Mouse (Mus musculus) ovary, postnatal 14 days (tissue): Measurements from ENCODE around the gene Anapc13.
A peak's percentile ranks its signal among the peaks of the same experiment; 100 is the strongest.

ENCODE experiments used
- DNase-seq: peaks from one replicate; pipeline ENCODE4 v3.0.0; 2022; ENCODE audit warnings: low spot score

Gene Anapc13

DNA sequence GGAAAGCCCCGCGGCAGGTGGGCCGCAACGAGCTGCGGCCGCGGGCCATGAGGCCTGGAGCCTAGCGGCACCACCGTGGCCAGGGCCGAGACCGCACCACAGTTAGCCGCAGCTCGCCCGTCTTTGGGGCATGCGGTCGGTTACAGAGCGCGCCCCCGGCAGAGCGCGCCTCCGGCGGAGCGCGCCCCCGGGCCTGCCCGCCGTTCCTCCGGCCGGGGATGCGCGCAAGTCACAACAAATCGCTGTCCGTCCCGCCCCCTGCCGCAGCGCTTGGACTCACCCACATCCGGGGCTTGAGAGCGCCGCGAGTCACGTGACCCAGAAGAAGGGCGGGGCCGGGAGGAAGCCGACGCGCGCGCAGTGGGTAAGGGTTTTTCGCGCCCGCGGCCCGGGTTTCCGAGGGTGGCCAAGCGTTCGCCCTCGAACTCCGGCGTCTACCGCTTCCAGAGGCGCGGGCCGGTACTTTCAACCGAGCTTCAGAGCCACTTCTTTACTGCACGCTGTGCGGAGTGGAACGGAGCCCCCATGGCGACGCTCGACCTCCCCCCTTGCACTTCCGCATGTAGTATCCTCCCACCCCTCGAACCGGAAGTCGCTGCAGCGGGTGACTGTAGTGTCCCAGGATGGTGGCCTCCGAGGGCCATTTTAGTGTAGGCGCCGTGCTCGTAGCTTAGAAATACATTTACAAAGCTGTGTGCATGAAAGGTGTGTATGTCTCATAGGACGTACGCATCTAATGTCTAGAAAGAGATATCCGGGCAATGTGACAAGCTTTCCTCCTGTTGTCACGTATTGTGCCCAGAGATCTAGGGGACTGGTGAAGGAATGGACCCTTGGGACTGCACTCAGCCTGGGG is at the start of gene Anapc13, which contains the start of gene Cep63:
TSS of gene Anapc13 (plus strand) at position 314 of the 856 bp plus-strand sequence.
TSS of gene Cep63 (minus strand) at position 552 of the 856 bp plus-strand sequence.
- peak; percentile 96 for DNase-seq

- no peak for DNase-seq
These were observed 48.6 kb upstream of the Anapc13 start for GRCm38 (mm10) chr9:102577480-102577879.

- no peak for DNase-seq
These were observed 44.1 kb upstream of the Anapc13 start for GRCm38 (mm10) chr9:102581921-102582469.

- no peak for DNase-seq
These were observed 38.7 kb upstream of the Anapc13 start for GRCm38 (mm10) chr9:102587347-102587746.

GRCm38 (mm10) chr9:102594667-102595393 is 31.3 kb upstream of the Anapc13 start:
- DNase-seq = no peak

GRCm38 (mm10) chr9:102595662-102596436 is 30.2 kb upstream of the Anapc13 start:
- no peak for DNase-seq

GRCm38 (mm10) chr9:102601187-102601586 is 24.9 kb upstream of the Anapc13 start:
- DNase-seq = no peak

GRCm38 (mm10) chr9:102601666-102602065 is 24.4 kb upstream of the Anapc13 start:
- DNase-seq = no peak

- no peak for DNase-seq
These were observed 20.9 kb upstream of the Anapc13 start for GRCm38 (mm10) chr9:102605162-102605561.

DNA sequence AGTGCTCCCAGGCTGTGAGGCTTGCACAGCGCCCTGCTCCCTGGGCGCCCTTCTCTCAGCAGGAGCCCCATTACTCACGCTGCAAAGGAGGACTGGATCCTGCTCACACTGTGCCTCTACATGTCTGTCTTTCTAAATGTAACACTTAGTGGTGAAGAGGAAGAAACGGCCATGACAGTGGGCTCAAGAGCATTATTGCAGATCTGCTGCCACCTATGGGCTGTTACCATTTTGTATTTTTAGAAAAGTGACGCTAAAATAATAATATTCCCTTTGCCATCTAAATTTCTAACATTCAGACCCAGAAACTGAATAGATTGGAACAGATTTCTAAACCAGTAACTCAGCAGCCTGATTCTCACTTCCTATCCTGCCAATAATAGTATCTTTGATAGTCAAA is 18.6 kb upstream of the Anapc13 start:
- DNase-seq = no peak

GRCm38 (mm10) chr9:102609221-102609620 is 16.9 kb upstream of the Anapc13 start:
- DNase-seq = no peak

- no peak for DNase-seq
These were observed 11.0 kb upstream of the Anapc13 start for GRCm38 (mm10) chr9:102615071-102615470.

GRCm38 (mm10) chr9:102616267-102616666 is 9.8 kb upstream of the Anapc13 start:
- no peak for DNase-seq

DNA sequence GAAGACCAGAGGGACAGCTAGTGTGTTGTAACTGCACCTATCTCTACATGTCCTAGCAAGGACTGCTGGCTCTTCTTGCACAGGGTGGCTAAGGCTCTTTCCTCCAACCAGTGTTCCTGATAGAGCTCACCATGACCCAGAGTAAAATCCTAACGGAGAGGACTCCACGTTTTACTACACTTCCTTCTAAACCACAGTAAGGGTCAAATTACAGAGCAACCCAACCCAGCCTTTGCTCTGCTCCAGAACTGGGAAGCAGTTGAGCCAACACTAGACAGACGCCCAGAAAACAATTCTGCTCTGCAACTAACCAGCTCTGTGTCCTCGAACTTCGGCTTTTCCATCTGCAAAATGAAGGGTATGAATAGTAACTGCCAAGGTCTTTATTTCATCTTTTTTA is 4.7 kb upstream of the Anapc13 start:
- no peak for DNase-seq

- no peak for DNase-seq
These were observed 3.8 kb upstream of the Anapc13 start for GRCm38 (mm10) chr9:102622192-102622857.

DNA sequence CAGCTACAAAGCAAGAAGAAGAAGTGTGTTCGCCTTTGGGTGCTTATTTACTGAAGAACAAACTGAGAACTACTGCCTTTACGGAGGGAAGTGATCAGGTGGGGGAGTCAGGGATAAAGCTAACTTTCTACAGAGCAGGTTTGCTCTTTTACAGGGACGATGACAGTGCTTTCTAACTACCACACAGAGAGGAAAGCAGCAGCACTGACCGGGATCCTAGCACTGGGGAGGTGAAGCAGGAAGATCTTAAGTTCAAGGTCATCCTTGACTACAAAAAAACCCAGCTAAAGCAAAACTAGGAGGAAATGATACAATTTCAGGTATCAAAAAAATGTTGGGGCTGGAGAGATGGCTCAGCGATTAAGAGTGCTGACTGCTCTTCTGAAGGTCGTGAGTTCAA is 3.2 kb upstream of the Anapc13 start:
- DNase-seq = no peak

DNA sequence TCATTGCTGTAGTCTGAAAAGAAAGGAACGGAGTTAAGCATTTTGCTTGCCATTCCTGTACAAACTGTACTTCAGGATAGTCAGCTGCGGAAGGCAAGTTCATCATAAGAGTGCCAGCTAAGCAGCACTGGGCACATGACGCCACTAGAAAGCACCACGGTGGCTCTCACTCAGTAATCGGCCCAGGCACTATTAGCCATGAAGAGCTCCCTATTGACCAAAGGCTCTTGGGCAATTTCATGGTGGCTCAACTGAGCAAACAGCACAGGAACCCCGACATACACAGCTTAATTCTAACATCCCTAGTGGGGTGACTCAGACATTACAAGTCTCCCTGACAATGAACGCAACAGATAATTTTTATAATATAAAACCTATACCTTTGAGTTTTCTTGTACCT is 2.5 kb upstream of the Anapc13 start:
- DNase-seq = no peak

DNA sequence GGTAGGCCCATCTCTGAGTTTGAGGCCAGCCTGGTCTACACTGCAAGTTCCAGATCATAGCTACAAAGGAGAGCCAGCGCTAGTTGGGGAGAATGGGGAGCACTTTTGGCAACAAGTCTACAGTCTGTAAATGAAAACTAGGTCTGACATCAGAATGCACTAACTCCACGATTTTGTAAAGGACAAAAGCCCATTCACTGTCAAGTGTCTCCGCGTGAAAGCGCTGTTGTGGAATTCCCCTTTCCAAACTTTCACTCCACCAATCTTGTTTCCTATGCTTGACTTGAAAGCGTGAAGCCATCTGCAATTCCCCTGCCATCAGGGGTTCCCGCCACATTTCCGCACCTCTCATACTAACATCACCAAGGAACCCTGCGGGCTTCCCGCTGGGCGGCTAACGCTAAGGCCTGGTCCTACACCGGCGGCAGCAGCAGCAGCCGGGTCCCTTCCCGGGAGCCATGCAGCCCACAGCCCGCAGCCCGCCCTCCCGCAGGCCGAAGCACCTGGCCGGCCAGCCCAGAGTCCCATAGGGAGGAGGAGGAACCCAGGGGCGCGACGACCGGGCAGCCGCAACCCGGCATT is 604 bp upstream of the Anapc13 start:
- DNase-seq = no peak

DNA sequence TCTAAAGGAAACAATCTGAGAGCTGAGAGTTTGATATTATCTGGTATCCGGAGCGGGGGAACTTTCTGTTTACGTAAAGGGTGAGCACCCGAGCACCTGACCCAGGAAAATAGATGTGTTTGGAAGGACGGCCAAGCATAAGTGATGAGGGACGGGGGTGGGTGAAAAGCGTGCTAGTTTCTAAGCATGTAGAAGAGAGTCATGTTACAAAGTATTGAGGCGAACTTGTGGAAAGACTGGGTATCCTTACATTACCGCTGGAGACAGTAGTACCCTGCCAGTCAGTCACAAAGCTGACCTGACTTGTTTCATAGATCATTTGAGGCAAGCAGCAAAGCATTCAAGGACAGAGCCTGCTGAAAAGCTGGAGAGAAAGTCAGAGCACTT is 736 bp downstream of the Anapc13 start:
- DNase-seq = no peak

- DNase-seq = no peak
These were observed 1.3 kb downstream of the Anapc13 start for GRCm38 (mm10) chr9:102627442-102627841.

DNA sequence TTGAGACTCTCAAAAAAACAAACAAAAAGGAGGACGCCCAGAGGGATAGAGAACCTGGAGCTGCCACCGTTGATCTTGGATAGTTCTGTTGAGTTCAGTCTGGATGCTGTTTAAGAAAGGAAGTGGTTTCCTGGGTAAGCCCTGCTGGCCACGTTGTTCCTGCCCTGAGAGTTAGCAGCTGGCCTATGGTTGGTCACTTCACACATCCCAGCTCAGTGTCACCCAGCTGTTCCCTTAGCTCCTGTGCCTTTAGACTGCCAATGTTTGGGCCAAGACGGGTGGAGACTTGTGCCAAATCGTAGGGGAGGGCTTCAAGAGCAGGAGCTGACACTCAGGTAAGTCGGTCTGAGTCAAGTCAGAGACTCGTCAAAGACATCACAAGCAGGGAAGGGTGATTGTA is 3.0 kb downstream of the Anapc13 start:
- no peak for DNase-seq
